Mouse (Mus musculus): ENCODE results near the gene Spata3.

DNA sequence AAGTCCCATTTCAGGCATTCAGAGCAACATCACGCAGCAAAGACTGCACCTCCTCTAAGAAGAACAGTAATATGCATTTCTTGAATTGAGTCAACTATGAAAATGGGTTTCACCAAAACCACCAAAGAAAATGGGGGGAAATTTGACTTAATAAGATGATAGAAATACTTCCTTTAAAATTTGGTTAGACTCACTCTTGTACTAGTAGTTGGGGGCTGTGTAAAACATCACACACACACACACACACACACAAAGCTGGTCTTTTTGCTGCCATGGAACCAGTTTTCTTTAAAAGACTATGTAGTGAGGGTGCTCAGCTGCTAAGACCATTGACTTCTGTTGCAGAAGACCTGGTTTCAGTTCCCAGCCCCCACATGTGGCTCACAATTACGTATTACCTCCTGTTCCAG, 43.1 kb upstream of the Spata3 start:
- TF ChIP-seq GATA1 (IDR thresholded peaks at IDR 0.05; ENCODE audit: low read length) (no peak), TAL1 (IDR thresholded peaks at IDR 0.05; ENCODE audit: low read length) (no peak)
